Mouse (Mus musculus): ENCODE results near the gene Sumo2. TPM values are rescaled to one million over a fixed set of nuclear protein-coding genes. Genes with fewer than 3 reads are reported as not detected.

Gene Sumo2
- 702 and 712 TPM in 2 replicates for polyA plus RNA-seq (2014; fragmentation: Nextera tagmentation; extraction: Ambion mirVana)

DNA sequence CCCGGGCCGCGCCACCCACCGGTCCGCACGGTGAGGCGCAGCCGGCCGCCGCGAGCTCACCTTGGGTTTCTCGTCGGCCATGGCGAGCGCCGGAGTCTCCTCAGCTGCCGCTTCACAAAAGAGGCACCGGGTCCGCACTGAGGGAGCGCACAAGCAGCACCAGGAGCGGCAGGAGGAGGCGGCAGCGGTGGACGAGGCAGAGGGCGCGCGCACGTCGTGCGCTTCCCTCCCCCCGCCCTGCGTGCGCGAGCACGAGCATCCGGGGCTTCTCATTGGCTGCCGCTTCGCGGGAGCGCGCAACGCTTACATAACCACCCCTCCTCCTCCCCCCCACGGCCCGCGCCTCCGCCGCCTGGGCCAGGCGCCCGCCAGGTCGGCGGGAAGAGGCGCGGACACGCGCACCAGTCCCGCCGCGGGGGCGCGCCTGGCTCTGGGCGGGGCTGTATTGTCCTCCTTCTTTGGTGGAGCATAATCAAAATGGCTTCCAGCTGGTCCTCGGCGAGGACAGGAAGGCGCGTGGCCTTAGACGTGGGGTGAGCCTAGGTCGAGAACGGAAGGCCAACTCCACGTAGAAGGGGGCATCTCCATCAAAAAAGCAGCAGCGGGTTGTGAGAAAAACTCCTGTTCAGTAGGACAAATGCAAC, at the start of gene Sumo2:
TSS of gene Sumo2 (minus strand) at position 239 of the 644 bp plus-strand sequence.
- Histone ChIP-seq H3K9me3 (replicated peaks; ENCODE audit: control insufficient read depth, low read length) (no peaks in the 10 kb centered on the region), H3K36me3 (ENCODE audit: control insufficient read depth, insufficient read depth, low read length) (peaks cover 19% of the 10 kb centered on the region), H3K27me3 (ENCODE audit: control insufficient read depth, insufficient read depth, low read length) (no peaks in the 10 kb centered on the region), H3K4me2 (peak within 1 kb of the TSS; percentile 85), H3K4me1 (ENCODE audit: control insufficient read depth, insufficient read depth, low read length) (peaks cover 13% of the 10 kb centered on the region; the same call in 1 of the 2 replicates), H3K27ac (ENCODE audit: low read depth, low read length) (peak within 1 kb of the TSS; percentile 100), H3K4me3 (ENCODE audit: low read depth, low read length) (peak within 1 kb of the TSS; percentile 95), H3K9ac (ENCODE audit: low read depth, low read length) (peak within 1 kb of the TSS; percentile 98)
- peak; percentile 84 for ATAC-seq (replicated peaks; ENCODE audit: insufficient number of reproducible peaks, low FRiP score, low TSS enrichment)
- WGBS (ENCODE audit: insufficient replicate concordance): under 1% methylated on average over 63 of the region's 70 CpGs

DNA sequence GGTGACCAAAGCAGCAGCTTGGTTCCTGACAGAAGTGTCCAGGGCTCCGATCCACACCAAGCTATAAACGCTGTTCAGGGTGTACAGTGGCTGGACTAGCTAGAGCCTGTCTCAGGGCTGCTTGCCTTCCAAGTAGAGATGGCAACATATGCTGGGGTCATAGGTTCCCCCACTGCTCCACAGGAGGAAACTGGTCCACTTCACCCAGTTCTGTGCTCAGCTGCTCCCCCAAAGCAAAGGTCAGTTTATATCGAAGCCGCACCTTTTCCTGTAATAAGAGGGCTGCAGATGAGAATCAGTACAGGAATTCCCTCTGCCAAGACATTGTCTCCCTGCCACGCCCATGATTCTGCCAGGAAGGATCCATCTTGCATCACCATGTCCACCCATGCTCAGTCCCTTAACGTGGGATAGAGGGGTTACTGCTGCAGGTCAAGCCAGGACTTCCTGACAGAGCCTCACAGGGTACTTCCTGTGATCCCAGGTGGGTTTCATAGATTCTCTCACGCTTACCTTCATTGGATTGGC, 49.6 kb upstream of the Sumo2 start:
- WGBS (ENCODE audit: insufficient replicate concordance): 94% methylated on average over 7 of the region's 7 CpGs

DNA sequence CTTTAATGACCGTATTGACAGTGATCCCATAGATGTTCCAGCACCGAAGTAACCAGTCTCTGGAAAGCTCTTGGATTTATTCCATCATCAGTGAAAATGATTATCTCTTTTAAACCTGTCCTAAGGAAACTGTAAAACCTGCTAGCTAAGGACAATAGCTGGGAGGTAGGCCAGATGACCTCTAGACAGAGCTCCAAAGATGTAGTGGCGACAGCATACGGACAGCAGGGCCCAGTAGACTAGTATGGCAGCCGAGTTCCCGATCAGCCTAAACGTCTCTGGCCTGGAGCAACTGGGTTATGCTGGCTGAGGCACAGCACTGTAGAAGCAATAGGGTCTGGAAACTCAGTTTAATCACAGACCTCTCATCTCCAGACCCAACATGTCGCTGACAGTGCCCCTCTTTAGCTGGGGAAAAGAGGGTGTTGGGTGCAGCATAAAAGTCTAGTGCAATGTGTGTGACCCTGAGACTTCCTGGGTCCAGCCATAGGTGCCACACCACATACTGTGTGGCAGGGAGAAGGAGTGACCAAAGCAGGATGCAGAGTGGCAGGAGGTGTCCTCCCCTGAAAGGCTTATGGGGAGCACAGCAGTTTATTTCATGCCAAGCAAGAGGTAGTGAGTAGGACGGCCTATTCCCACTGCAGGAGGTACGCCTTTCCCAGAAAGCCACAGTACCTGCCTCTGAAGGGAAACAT, 48.4 kb upstream of the Sumo2 start:
- no peak overlapping the region for H3K27ac ChIP-seq (ENCODE audit: low read depth, low read length)
- H3K4me2 ChIP-seq: no peak overlapping the region
- H3K27me3 ChIP-seq (ENCODE audit: control insufficient read depth, insufficient read depth, low read length): no peaks in the 10 kb centered on the region
- H3K4me1 ChIP-seq (ENCODE audit: control insufficient read depth, insufficient read depth, low read length): no peaks in the 10 kb centered on the region
- no peak overlapping the region for H3K9ac ChIP-seq (ENCODE audit: low read depth, low read length)
- H3K9me3 ChIP-seq (replicated peaks; ENCODE audit: control insufficient read depth, low read length): no peaks in the 10 kb centered on the region
- H3K4me3 ChIP-seq (ENCODE audit: low read depth, low read length): no peak overlapping the region
- peaks cover 59% of the 10 kb centered on the region for H3K36me3 ChIP-seq (ENCODE audit: control insufficient read depth, insufficient read depth, low read length)
- WGBS (ENCODE audit: insufficient replicate concordance): 83% methylated on average over 10 of the region's 10 CpGs
- no peak for ATAC-seq (replicated peaks; ENCODE audit: insufficient number of reproducible peaks, low FRiP score, low TSS enrichment)

More for the DNA sequence above, 49.6 kb upstream of the Sumo2 start:
- Histone ChIP-seq H3K4me1 (ENCODE audit: control insufficient read depth, insufficient read depth, low read length) (no peaks in the 10 kb centered on the region), H3K9ac (ENCODE audit: low read depth, low read length) (no peak overlapping the region), H3K9me3 (replicated peaks; ENCODE audit: control insufficient read depth, low read length) (no peaks in the 10 kb centered on the region), H3K36me3 (ENCODE audit: control insufficient read depth, insufficient read depth, low read length) (peaks cover 67% of the 10 kb centered on the region), H3K27me3 (ENCODE audit: control insufficient read depth, insufficient read depth, low read length) (no peaks in the 10 kb centered on the region), H3K4me3 (ENCODE audit: low read depth, low read length) (no peak overlapping the region), H3K4me2 (no peak overlapping the region), H3K27ac (ENCODE audit: low read depth, low read length) (no peak overlapping the region)
- ATAC-seq (replicated peaks; ENCODE audit: insufficient number of reproducible peaks, low FRiP score, low TSS enrichment): no peak

DNA sequence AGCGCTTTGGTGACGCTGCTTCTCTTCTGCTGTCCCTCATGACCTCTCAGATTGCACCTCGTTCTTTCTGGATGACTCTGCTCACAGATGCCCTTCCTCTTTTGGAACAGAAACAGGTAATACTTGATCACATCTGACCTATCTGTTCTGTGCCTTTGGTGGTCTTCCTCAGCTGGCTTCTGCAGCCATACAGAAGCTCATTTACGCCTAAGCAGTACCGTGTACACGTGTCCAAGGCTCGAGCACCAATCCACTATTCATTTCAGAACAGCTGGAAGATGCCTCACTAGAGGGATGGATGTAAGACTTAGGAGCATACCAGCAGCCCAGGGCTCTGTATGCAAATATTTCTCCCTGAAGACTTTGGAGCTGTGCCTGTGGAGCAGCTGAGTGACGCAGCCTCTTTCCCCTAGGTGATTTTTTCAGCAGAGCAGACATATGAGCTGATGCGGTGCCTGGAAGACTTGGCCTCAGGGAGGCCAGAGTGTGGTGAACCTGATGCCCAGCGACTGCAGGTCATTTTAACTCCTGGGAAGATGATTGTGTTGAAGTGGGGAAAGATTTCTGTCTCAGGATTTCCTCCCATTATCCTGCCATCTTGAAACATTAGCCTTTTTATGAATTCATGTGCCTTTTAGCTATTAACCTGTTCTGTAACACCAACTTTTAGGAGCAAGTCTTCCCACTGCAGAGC, 47.0 kb upstream of the Sumo2 start:
- H3K4me2 ChIP-seq: no peak overlapping the region
- 81% methylated on average over 10 of the region's 10 CpGs for WGBS (ENCODE audit: insufficient replicate concordance)
- no peak overlapping the region for H3K4me3 ChIP-seq (ENCODE audit: low read depth, low read length)
- H3K36me3 ChIP-seq (ENCODE audit: control insufficient read depth, insufficient read depth, low read length): peaks cover 57% of the 10 kb centered on the region
- ATAC-seq (replicated peaks; ENCODE audit: insufficient number of reproducible peaks, low FRiP score, low TSS enrichment): no peak
- H3K9me3 ChIP-seq (replicated peaks; ENCODE audit: control insufficient read depth, low read length): no peaks in the 10 kb centered on the region
- H3K27me3 ChIP-seq (ENCODE audit: control insufficient read depth, insufficient read depth, low read length): no peaks in the 10 kb centered on the region
- no peak overlapping the region for H3K9ac ChIP-seq (ENCODE audit: low read depth, low read length)
- H3K27ac ChIP-seq (ENCODE audit: low read depth, low read length): no peak overlapping the region
- H3K4me1 ChIP-seq (ENCODE audit: control insufficient read depth, insufficient read depth, low read length): no peaks in the 10 kb centered on the region

DNA sequence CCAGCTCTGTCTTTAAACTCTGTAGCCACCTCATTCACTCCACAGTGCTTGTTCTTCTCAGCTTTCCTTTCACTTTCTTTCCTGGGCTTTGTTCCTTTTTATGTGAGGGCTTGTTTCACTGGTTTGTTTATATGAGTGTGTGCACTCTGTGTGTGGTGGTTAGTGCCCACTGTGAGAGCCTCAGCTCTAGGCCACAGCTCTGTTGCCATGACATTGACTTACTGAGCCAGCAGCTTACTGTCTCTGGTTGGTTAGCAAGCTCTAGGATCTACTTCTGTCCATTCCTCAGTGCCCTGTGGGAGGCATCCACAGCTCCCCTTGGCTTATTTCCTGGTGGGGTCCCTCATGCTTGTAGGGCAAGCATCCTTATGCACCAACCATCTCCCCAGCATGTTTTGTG, 43.0 kb upstream of the Sumo2 start:
- Histone ChIP-seq H3K36me3 (ENCODE audit: control insufficient read depth, insufficient read depth, low read length) (peaks cover 35% of the 10 kb centered on the region), H3K4me3 (ENCODE audit: low read depth, low read length) (no peak overlapping the region)

DNA sequence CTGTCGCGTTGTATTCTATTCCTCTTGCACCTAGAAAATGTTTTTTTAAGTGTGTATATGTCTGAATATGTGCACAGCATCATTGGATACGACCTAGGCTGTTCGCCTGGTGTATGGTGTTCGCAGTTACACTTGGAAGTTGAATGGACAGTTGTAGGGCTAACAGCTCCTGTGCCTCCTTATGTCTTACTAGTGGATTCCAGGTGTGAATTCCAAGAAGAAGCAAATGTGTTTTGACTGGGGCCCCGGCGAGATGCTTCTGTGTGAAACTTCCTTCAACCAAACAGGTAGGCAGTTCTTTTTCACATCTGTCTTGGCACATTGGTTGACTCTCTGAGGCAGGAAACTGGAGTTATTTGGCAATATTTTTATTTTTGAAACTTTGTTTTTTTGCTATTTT, 28.9 kb upstream of the Sumo2 start:
- ATAC-seq (replicated peaks; ENCODE audit: insufficient number of reproducible peaks, low FRiP score, low TSS enrichment): no peak
- Histone ChIP-seq H3K27ac (ENCODE audit: low read depth, low read length) (no peak overlapping the region), H3K4me1 (ENCODE audit: control insufficient read depth, insufficient read depth, low read length) (peaks cover 9% of the 10 kb centered on the region), H3K4me3 (ENCODE audit: low read depth, low read length) (peak overlapping the region; percentile 86), H3K36me3 (ENCODE audit: control insufficient read depth, insufficient read depth, low read length) (peaks cover 18% of the 10 kb centered on the region), H3K9me3 (replicated peaks; ENCODE audit: control insufficient read depth, low read length) (no peaks in the 10 kb centered on the region), H3K4me2 (peak overlapping the region; percentile 85), H3K27me3 (ENCODE audit: control insufficient read depth, insufficient read depth, low read length) (no peaks in the 10 kb centered on the region), H3K9ac (ENCODE audit: low read depth, low read length) (peak overlapping the region; percentile 91)
- 15% methylated on average over 7 of the region's 7 CpGs for WGBS (ENCODE audit: insufficient replicate concordance)

More for the DNA sequence above, 43.0 kb upstream of the Sumo2 start:
- Histone ChIP-seq H3K27ac (ENCODE audit: low read depth, low read length) (no peak overlapping the region), H3K4me1 (ENCODE audit: control insufficient read depth, insufficient read depth, low read length) (no peaks in the 10 kb centered on the region), H3K27me3 (ENCODE audit: control insufficient read depth, insufficient read depth, low read length) (no peaks in the 10 kb centered on the region), H3K9me3 (replicated peaks; ENCODE audit: control insufficient read depth, low read length) (no peaks in the 10 kb centered on the region), H3K4me2 (no peak overlapping the region), H3K9ac (ENCODE audit: low read depth, low read length) (no peak overlapping the region)
- no peak for ATAC-seq (replicated peaks; ENCODE audit: insufficient number of reproducible peaks, low FRiP score, low TSS enrichment)

DNA sequence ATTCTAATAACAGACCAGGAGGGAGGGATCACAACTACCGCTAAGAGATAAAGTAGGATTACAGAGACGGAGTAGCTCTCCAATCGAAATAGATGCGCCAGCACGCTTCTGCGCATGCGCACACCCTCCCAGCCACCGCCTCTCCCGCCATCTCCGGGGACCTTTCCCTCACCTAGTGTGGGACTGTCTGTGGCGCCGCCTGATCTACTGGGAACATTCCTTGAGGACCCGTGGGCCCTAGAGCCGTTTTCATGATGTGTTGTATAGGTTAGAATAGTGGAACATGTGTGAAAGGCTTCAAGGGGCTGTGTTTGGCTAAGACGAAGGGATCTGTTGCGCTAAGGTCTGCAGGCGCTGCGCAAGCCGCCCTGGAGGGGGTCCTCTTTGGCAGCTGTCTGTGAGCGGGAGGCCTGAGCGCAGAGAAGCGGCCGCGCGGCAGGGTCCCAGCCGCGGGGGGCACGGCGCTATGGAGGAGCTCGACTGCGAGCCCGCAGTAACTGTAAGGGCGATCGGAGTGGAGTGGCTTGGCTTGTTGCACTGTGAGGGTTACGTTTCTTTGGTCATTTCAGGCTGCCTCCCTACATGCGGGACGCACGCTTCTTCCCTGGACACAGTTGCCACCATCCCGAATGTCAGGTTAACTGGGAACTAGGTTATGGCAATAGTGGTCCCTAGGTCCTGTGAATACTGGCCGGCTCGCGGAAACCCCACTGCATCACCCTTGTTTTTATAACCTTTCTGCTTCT, 28.2 kb upstream of the Sumo2 start, which contains the start of gene Nup85:
TSS of gene Nup85 (plus strand) at position 371 of the 746 bp plus-strand sequence.
- H3K27ac ChIP-seq (ENCODE audit: low read depth, low read length): peak within 1 kb of the TSS; percentile 84
- peak within 1 kb of the TSS; percentile 85 for H3K4me2 ChIP-seq
- H3K9ac ChIP-seq (ENCODE audit: low read depth, low read length): peak within 1 kb of the TSS; percentile 91
- H3K36me3 ChIP-seq (ENCODE audit: control insufficient read depth, insufficient read depth, low read length): peaks cover 12% of the 10 kb centered on the region; the same call in 1 of the 2 replicates
- peaks cover 9% of the 10 kb centered on the region for H3K4me1 ChIP-seq (ENCODE audit: control insufficient read depth, insufficient read depth, low read length)
- H3K9me3 ChIP-seq (replicated peaks; ENCODE audit: control insufficient read depth, low read length): no peaks in the 10 kb centered on the region
- ATAC-seq (replicated peaks; ENCODE audit: insufficient number of reproducible peaks, low FRiP score, low TSS enrichment): peak; percentile 91
- H3K27me3 ChIP-seq (ENCODE audit: control insufficient read depth, insufficient read depth, low read length): no peaks in the 10 kb centered on the region
- under 1% methylated on average over 42 of the region's 42 CpGs for WGBS (ENCODE audit: insufficient replicate concordance)
- H3K4me3 ChIP-seq (ENCODE audit: low read depth, low read length): peak within 1 kb of the TSS; percentile 86

DNA sequence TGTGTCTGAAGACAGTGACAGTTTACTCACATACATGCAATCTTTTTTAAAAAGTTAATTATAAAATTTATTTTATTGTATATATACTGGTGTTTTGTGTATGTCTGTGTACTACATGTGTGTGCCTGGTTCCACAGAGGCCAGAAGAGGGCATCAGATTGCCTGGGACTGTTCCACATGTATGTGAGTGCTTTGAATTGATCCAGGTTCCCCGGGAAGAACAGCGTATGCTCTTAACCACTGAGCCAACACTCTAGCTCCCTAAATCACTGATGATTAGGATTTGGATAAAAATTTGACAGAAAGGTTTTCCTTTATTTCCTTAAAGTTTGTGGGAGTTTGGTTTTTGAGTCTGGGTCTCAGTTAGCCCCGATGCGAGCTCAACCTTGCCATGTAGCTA, 27.3 kb upstream of the Sumo2 start:
- H3K4me2 ChIP-seq: peak overlapping the region; percentile 85
- ATAC-seq (replicated peaks; ENCODE audit: insufficient number of reproducible peaks, low FRiP score, low TSS enrichment): no peak
- 37% methylated on average over 4 of the region's 4 CpGs for WGBS (ENCODE audit: insufficient replicate concordance)
- H3K9ac ChIP-seq (ENCODE audit: low read depth, low read length): peak overlapping the region; percentile 91
- peak overlapping the region; percentile 86 for H3K4me3 ChIP-seq (ENCODE audit: low read depth, low read length)
- H3K36me3 ChIP-seq (ENCODE audit: control insufficient read depth, insufficient read depth, low read length): 0 out of 2 replicates have a peak, but pooled peaks cover 6% of the 10 kb centered on the region
- H3K4me1 ChIP-seq (ENCODE audit: control insufficient read depth, insufficient read depth, low read length): peaks cover 9% of the 10 kb centered on the region
- no peaks in the 10 kb centered on the region for H3K27me3 ChIP-seq (ENCODE audit: control insufficient read depth, insufficient read depth, low read length)
- H3K27ac ChIP-seq (ENCODE audit: low read depth, low read length): peak overlapping the region; percentile 84
- H3K9me3 ChIP-seq (replicated peaks; ENCODE audit: control insufficient read depth, low read length): no peaks in the 10 kb centered on the region

Measured in heart, embryonic 11.5 days (tissue).